Mouse (Mus musculus): ENCODE measurements around the gene Scarb1.

Scarb1 gene

DNA sequence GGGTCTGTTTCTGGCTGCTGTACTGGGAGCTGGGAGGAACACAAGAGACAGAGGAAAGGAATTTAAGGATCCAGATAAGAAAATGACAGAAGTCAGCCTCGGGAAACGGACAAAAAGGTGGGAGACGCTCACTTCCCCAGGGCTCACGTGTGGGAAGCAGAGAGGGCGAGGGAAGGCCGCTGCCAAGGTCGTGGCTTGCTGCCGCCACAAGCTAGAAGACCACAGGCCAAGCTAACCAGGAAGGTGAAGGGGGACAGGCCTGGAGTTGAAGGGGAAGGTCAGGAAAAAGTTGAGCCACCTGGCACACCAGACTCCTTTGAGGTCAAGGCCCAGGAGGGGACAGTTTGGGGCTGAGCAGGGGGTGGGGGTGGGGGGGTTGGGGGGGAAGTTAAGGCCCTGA is 10.2 kb downstream of the Scarb1 start:
- no peak for DNase-seq

- no peak for DNase-seq
These were observed 10.7 kb downstream of the Scarb1 start for GRCm38 (mm10) chr5:125330191-125330590.

DNA sequence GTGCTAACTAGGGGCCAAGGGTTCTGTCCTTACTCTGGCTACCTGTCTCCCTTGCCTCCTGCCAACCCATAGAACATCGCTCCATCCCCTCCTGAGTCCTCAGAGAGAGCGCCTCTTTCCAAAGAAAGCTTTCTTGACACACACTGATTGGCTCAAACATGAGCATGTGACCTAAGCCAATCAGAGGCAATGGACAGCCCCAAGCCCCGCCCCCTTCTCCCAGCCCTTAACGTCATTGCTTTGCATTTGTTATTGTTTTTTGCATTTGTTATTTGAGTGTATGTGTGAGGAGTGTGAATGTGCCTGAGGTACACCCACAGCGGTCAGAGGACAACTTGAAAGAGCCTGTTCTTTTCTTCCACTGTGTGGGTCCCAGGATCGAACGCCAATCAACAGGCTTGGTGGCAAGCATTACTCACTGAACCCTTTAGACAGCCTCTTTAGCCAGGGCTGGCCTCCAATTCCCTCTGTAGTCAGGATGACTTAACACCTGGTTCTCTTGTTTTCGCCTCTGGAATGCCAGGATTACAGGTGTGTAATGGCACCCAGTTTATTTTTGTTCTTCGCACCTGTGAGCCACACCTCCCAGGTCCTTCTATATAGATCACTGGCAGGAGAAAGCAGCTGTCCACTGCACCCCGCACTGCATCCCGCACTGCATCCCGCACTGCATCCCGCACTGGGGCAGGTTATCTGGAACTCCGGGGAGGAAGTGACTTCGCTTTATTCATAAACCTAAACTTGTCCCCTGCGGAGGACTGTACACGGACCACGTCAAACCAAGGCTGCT is 13.1 kb downstream of the Scarb1 start:
- DNase-seq, result no peak

- no peak for DNase-seq
These were observed 14.5 kb downstream of the Scarb1 start for GRCm38 (mm10) chr5:125326351-125326750.

DNA sequence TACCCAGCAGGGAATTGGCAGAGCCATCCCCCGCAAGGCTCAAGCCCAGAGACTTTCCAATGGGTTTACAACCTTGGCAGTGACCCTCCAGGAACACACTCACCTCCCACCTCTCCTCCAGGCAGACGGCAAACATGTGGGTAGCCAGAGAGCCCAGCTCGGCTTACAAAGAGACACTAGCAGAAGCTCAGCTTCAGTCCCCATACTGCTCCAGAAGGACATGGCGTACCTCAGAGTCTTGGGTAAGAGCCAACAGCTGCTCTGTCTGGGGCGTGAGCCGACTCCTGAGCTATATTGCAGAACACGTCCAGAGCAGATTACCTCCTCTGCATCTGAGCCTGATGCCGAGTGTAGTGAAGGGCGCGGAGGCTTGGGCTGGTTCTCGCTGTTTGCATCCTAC is 15.0 kb downstream of the Scarb1 start:
- DNase-seq, result no peak

- DNase-seq, result no peak
These were observed 15.6 kb downstream of the Scarb1 start for GRCm38 (mm10) chr5:125325285-125325684.

GRCm38 (mm10) chr5:125323939-125324480 is 16.9 kb downstream of the Scarb1 start:
- DNase-seq, result no peak

DNA sequence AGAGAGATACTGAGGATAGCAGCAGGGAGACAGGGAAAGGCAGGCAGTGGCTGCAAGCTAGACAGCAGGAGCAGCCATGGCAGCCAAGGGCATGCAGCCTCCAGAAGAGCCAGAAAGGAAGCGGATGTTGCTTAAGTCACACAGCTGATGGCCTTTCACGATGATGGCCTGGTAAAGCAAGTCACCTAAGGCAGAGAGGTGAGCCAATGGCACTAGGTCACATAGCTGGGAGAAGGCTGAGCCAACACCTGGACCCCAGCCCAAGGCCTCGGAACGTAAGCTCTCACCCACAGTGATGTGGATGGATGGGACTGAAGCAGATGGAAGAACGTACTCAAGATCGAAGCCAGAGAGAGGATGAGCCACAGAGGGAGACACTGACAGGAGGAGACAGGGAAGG is 17.8 kb downstream of the Scarb1 start:
- no peak for DNase-seq

DNA sequence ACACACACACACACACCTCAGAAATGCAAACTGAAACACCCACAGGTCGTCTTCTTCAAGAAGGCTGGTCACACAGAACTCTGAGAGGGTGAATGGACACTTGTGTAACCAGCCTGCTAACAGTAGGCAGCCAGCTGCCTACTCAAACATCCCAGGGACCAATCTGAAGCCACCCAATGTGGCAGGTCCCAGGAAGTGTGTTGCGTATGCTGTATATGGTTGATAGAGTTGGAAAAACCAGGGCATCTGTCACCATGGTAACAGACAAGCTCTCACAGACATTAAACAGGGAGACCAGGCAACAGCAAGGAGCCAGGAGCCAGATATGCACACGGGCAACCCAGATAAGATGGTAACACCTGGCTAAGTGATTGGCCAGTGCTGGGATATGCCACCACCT is 19.1 kb downstream of the Scarb1 start:
- DNase-seq, result no peak

DNA sequence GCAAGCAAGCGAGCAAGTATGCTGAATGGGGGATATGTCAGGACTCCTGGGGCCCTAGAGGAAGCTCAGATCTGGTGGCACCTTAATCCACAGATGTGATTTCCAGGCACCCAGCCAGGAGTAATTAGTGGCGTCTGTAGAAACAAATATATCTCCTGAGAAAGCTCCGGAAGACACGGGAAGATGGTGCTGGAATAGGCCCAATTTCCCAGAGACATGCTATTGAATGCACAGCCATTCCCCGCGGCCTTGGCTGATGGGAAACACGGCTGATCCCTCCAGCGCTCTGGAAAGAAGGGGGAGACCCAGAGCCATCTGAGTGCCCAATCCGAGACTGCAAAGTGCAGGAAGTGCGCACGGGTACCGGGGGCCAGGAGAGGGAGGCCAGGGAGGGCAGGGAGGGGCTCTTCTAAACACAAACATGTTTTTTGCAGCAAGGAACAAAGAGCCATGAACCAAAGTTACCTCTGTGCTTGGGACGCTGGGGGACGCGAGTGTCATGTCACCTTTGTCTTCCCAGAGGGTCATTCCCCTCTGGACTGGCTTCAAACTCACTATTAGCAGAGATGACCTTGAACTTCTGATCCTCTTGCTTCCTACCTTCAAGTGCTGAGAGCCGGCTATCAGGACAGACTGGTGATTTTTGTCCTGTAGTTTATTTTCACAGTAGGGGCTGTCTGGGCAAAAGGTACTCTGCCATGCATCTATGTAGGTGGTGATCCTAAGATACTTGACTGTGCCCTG is 21.7 kb downstream of the Scarb1 start:
- DNase-seq, result no peak

- no peak for DNase-seq
These were observed 22.9 kb downstream of the Scarb1 start for GRCm38 (mm10) chr5:125317953-125318352.

GRCm38 (mm10) chr5:125317296-125317695 is 23.6 kb downstream of the Scarb1 start:
- no peak for DNase-seq

GRCm38 (mm10) chr5:125316771-125317170 is 24.1 kb downstream of the Scarb1 start:
- DNase-seq, result no peak

- no peak for DNase-seq
These were observed 25.8 kb downstream of the Scarb1 start for GRCm38 (mm10) chr5:125315110-125315509.

GRCm38 (mm10) chr5:125313991-125314390 is 26.9 kb downstream of the Scarb1 start:
- no peak for DNase-seq

GRCm38 (mm10) chr5:125312970-125313597 is 27.8 kb downstream of the Scarb1 start:
- DNase-seq, result peak; percentile 12

- no peak for DNase-seq
These were observed 29.9 kb downstream of the Scarb1 start for GRCm38 (mm10) chr5:125310986-125311385.

GRCm38 (mm10) chr5:125309193-125309592 is 31.7 kb downstream of the Scarb1 start:
- DNase-seq, result no peak

DNA sequence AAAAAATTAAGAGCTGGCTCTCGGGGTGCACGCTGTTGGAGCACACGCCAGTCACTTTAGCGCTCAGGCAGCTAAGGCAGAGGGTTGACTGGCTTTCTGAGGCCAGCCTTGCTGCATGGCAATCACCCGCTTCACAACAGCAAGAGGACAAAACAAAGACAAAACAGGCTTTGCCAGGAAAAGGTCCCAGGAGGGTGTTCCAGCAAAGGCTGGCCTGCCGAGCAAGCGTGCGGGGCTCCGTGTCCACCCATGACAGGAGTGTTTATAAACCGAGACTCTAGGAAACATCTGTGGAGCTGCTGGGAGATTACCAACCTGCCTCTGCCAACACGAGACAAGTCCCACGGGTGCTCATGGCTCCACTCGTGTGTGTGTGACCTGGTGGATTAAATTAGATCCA is 34.1 kb downstream of the Scarb1 start:
- DNase-seq, result no peak

DNA sequence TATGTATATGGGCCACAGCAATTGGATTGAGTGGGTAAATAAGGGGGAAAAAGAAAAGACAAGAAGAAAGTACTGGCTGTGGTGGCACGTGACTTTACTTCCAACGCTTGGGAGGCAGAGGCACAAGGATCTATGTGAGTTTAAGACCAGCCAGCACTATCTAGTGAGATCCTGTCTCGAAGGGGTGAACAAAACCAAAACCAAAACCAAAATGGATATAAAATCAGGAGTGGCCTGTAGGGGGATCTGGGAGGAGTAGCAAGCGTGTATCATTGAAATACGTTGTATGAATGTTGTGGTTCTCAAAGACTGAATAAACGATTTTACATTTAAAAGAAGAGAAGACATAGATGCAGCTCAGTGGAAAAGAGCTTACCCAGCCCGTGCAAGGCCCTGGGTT is 34.5 kb downstream of the Scarb1 start:
- DNase-seq, result no peak

- DNase-seq, result no peak
These were observed 35.4 kb downstream of the Scarb1 start for GRCm38 (mm10) chr5:125305229-125306081.

GRCm38 (mm10) chr5:125304245-125304856 is 36.5 kb downstream of the Scarb1 start:
- no peak for DNase-seq
